Mouse (Mus musculus): ENCODE measurements around the gene Tnrc6c. TPM values are rescaled to one million over a fixed set of nuclear protein-coding genes. Genes with fewer than 3 reads are reported as not detected.

Gene Tnrc6c
- total RNA-seq, 2 experiments from 2014 or later, result 16.5 to 18.1 TPM

DNA sequence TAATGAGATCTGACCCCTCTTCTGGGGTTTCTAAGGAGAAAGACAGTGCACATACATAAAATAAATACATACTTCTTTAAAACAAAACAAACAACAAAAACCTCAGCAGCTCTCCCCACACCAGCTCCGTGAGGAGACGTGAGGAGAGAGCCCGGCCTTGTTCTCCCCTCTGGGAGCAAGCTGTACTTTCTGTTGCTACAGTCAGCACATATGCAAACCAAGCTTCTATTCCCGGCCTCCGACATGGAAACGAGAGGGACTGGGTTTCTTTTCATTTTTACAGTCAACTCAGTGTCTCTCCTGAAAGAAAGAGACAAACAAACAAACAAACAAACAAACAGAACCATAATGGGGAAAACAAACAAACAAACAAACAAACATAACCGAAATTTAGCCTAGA is 145.9 kb downstream of the Tnrc6c start:
- intact Hi-C loops (cut with DNase I; ENCODE audit: low total_unique reads), result no loop called here
- no peak for DNase-seq

DNA sequence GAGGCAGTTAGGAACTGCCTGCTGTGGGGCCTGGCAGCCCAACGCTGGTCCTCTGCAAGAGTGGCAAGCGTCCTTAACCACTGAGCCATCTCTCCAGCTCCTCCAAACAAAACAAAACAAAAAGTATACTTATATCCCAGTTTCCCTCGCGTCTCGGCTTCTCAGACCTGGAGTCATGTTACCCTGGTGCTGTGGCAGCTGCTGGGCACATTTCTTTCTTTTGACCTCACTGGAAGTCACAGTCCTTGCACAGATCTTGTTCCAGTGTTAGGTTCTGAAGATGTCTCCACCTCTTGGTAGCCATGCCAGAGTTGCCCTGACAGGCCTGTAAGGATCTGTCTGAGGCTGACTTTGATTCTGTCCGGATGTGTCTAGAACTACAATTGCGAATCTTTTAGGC is 147.6 kb downstream of the Tnrc6c start:
- intact Hi-C loops (cut with DNase I; ENCODE audit: low total_unique reads), result no loop called here
- no peak for DNase-seq

DNA sequence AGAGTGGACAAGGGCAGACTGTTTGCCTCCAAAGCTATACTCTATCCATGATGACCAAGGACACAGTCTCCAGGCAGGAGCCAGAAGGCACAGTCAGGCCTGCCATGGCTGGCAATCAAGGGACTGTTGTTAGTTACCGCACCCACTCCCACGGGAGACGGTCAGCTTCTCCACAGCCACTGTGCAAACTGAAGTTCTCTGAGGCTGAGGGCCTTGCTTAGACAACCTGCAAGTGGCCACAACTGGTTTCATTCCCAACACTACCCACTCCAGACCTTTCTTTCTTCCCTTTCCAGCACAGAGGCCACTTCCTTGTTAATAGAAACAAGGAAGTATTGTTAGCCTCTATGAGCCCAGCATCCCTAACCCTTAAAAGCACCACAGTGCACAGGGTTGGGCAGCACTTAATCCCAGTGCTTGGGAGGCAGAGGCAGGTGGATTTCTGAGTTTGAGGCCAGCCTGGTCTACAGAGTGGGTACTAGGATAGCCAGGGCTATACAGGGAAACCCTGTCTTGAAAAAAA is 149.1 kb downstream of the Tnrc6c start:
- intact Hi-C loops (cut with DNase I; ENCODE audit: low total_unique reads), result no loop called here
- no peak for DNase-seq

DNA sequence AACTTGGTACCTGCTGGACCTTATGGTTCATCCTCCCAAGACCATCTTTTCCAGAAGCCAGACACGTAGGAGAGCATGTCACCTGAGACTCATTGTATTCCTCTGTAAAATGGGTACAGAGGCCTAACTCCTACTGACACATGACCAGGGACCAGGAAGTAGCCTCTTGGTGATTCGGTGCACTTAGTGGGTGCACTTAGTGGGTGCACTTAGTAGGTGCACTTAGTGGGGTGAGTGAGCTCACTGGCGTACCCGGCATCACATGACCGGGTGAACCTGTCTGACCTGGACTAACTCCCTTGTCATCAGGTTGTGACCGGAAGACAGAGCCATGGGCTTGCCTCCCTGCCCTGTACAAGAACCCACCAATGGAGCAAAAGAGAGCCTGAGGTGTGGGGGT is 152.7 kb downstream of the Tnrc6c start:
- intact Hi-C loops (cut with DNase I; ENCODE audit: low total_unique reads), result no loop called here
- DNase-seq, result no peak

DNA sequence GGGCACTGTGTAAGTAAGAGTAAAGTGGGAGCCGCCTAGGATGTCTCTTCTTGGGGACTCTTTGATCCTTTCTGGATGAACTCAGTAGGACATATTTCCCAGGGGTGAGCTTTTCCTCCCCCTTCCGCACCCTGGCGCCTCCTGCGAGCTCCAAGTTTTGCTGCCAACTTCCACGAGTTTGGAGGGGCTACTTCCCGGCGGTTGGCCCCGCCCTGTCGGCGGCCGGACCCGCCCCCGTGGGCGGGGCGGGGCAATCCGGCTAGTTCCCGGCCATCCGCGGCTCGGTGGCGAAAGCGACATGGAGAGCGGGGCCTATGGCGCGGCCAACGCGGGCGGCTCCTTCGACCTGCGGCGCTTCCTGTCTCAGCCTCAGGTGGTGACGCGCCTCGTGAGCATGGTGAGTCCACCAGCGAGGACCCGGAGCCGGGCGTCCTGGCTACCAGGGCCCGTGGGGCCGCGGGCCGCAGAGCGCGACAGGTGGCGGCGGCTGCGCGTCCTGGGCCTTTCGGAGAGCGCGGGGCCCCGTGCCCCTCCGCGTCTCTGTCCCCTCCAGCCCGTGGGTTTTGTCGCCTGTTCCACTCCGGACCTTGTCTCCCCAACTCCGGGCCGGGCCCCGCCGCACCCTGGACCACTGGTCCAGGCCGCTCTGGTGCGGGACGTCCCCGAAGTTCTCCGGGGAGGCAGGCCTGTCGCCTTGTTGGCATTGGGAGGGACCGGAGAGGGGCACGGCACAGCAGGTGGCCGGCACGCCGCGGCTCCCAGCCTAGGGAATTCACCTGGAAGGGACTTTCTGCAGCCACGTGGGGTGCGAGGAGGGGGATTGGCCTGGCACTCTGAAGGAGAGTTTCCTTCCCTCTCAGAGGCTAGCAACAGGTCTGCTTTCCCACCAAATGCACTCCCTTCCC is 155.6 kb downstream of the Tnrc6c start, which contains the start of the genes Gm20708 and Syngr2:
Gm20708 (plus strand) TSS at position 262 of the 905 bp plus-strand sequence.
Syngr2 (plus strand) TSS at position 262 of the 905 bp plus-strand sequence.
- intact Hi-C loops (cut with DNase I; ENCODE audit: low total_unique reads), result no loop called here

DNA sequence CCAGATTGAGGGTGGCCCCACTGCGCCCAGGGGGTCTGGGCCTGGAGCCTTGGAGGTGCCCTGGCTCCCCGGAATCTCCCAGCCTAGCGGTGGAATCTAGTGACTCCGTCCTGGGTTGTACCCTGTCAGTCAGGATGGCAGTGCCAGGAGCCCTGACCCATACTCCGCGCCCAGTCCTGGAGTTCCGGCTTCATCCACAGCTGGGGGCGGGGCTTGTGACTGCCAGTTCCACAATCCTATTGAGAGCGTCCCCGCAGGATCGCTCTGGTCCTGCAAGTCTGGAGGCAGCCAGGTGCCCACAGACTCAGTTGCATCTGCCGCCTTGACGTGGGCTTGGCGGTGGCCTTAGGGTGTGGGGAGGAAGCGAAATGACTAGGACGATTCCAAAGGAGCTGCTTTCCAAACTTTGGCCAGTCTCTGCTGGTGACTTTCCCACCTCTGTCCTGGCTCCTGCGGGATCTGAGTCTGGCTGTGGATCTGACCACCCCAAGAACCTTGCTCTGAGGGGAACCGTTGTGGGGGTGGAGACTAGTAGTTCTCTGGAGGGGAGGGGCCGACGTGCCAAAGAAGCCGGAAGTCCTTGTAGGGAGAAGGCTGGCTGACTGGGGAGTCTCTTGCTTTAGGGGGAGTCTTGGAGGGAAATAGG is 156.4 kb downstream of the Tnrc6c start:
- peak; percentile 90 for DNase-seq
- intact Hi-C loops (cut with DNase I; ENCODE audit: low total_unique reads), result no loop called here

More for the DNA sequence above, 155.6 kb downstream of the Tnrc6c start, which contains the start of the genes Gm20708 and Syngr2:
- DNase-seq, result peak; percentile 75

Other genes with a start within 250 kb of the Tnrc6c start
- not detected for gene Gm11733, start 169.9 kb upstream of the Tnrc6c start, total RNA-seq (2021)
- gene Tmc8, start 127.8 kb downstream of the Tnrc6c start, total RNA-seq (2021), result 1 to 10 TPM; 1.1 TPM
- gene Tmc6, start 127.9 kb downstream of the Tnrc6c start, total RNA-seq (2021), result 10 to 100 TPM in 1 of 2 experiments, 1 to 10 TPM in 1; 9.4 to 15.4 TPM
- gene 6030468B19Rik, start 143.4 kb downstream of the Tnrc6c start, total RNA-seq (2021), result not detected
- 1 to 10 TPM in 1 of 2 experiments, under 1 TPM in 1; 0.73 to 1.5 TPM for gene Gm20708, start 155.4 kb downstream of the Tnrc6c start, total RNA-seq (2021)
- 100 to 1,000 TPM; 104 to 111 TPM for gene Syngr2, start 155.4 kb downstream of the Tnrc6c start, total RNA-seq (2021)
- gene Afmid, start 171.6 kb downstream of the Tnrc6c start, total RNA-seq (2021), result 1 to 10 TPM; 3.5 to 3.6 TPM
- 1 to 10 TPM; 5.4 to 5.8 TPM for gene Tk1, start 171.8 kb downstream of the Tnrc6c start, total RNA-seq (2021)
- gene Birc5, start 195.0 kb downstream of the Tnrc6c start, total RNA-seq (2021), result 1 to 10 TPM; 4.2 TPM
- gene Tmem235, start 206.5 kb downstream of the Tnrc6c start, total RNA-seq (2021), result not detected
- 1 to 10 TPM; 5.8 to 7.5 TPM for gene Tha1, start 219.2 kb downstream of the Tnrc6c start, total RNA-seq (2021)

Measured in gastrocnemius, postnatal 14 days (tissue).